ENCODE assay signal across 21 mouse cellular contexts in the genomic region with DNA sequence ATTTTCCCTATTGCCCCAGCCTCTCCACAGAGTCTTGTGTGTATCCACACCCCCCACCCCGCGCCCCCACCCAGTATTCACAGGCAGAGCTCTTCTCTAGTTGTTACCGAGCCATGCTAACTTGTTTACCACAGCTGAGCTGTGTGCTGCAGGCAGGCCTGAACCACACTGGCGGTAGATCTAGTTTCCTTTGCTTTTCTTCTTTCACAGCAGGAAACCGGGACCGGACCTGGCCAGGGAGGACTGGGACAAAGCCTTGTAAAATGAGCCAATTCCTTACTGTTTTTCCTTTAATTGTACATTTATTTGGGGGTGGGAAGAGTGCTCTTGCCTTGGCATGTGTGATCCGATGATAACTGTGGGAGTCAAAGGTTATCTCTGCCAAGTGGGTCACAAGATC.
"Had no signal": no experiment of that assay in that cellular context is flagged by ENCODE, and none has a peak within 500 bp of the region (broad histone marks: within the 10 kb centered on the region; RNA-seq: fewer than 3 reads in every experiment).

No protein-coding gene starts in this region.

- H3K27ac ChIP-seq: kidney, postnatal 0 days; layer of hippocampus, adult 2 months; limb, embryonic 15.5 days; liver, embryonic 14.5 days; midbrain, embryonic 10.5 days; midbrain, embryonic 13.5 days; neural tube, embryonic 13.5 days had no signal

- H3K4me2 ChIP-seq: limb, embryonic 15.5 days; liver, embryonic 11.5 days; lung, embryonic 14.5 days; midbrain, embryonic 13.5 days; neural tube, embryonic 13.5 days had no signal

- H3K36me3 ChIP-seq: limb, embryonic 15.5 days; midbrain, embryonic 13.5 days; neural tube, embryonic 13.5 days had no signal

- H3K4me3 ChIP-seq: layer of hippocampus, adult 2 months; limb, embryonic 15.5 days; midbrain, embryonic 10.5 days; midbrain, embryonic 13.5 days; myocyte; neural tube, embryonic 13.5 days had no signal

- H3K27me3 ChIP-seq: limb, embryonic 15.5 days; midbrain, embryonic 13.5 days; neural tube, embryonic 13.5 days had no signal

- H3K9ac ChIP-seq: limb, embryonic 15.5 days; liver, embryonic 14.5 days; liver, postnatal 0 days; lung, embryonic 14.5 days; midbrain, embryonic 13.5 days; neural tube, embryonic 13.5 days had no signal

- H3K9me3 ChIP-seq: limb, embryonic 15.5 days; midbrain, embryonic 10.5 days; midbrain, embryonic 13.5 days; neural tube, embryonic 13.5 days had no signal

- H3K4me1 ChIP-seq: midbrain, embryonic 13.5 days; neural tube, embryonic 13.5 days had no signal

- DNase-seq: kidney, adult 2 months; kidney, postnatal 25 days; layer of hippocampus, adult 9-11 months; liver, postnatal 0 days; lung, embryonic 14.5 days; lung, postnatal 10 days; lung, postnatal 36 days; retina, postnatal 1 day; right cerebral cortex, postnatal 25 days; thymus, adult 18-20 months; thymus, postnatal 36 days had no signal

- ATAC-seq: liver, postnatal 0 days; midbrain, embryonic 13.5 days; midbrain, embryonic 16.5 days had no signal
